Mouse (Mus musculus) stomach, postnatal 0 days (tissue): Measurements from ENCODE around the gene Podn.

Experiments used
- CTCF ChIP-seq: IDR thresholded peaks from 2 replicates; pipeline ENCODE4 v1.5.1; 2016; ENCODE audit warnings: antibody characterized with exemption, low read depth, mild to moderate bottlenecking, moderate library complexity
- EP300 ChIP-seq: optimal IDR thresholded peaks from 2 replicates; pipeline ENCODE3; 2016; ENCODE audit warnings: antibody characterized with exemption

GRCm38 (mm10) chr4:108070286-108070685 is 26.0 kb downstream of the Podn start:
- TF ChIP-seq CTCF: no peak
- TF ChIP-seq EP300: no peak
